Mouse (Mus musculus): ENCODE measurements around the gene Asb3. TPM values are rescaled to one million over a fixed set of nuclear protein-coding genes. Genes with fewer than 3 reads are reported as not detected.
"Not testable (repeated sequence)": the region's sequence is repeated elsewhere in the genome, so short reads cannot be mapped to it uniquely, and the experiment has no call there.

The Asb3 gene
- total RNA-seq, 1 experiment from 2014 or later, result 17.5 TPM

- ATAC-seq (replicated peaks; ENCODE audit: low read depth, poor library complexity, severe bottlenecking), result no peak
Measured at GRCm38 (mm10) chr11:30998704-30999103, 113.5 kb downstream of the Asb3 start.

- ATAC-seq (replicated peaks; ENCODE audit: low read depth, poor library complexity, severe bottlenecking), result peak; percentile 91
Measured at GRCm38 (mm10) chr11:31000028-31000427, 114.8 kb downstream of the Asb3 start.

- peak; percentile 33; the same call in 1 of the 2 replicates for ATAC-seq (replicated peaks; ENCODE audit: low read depth, poor library complexity, severe bottlenecking)
Measured at GRCm38 (mm10) chr11:31001169-31001908, 116.1 kb downstream of the Asb3 start.

GRCm38 (mm10) chr11:31009668-31010067 lies 124.5 kb downstream of the Asb3 start:
- ATAC-seq (replicated peaks; ENCODE audit: low read depth, poor library complexity, severe bottlenecking), result not testable (repeated sequence)

GRCm38 (mm10) chr11:31017466-31017865 lies 132.2 kb downstream of the Asb3 start:
- not testable (repeated sequence) for ATAC-seq (replicated peaks; ENCODE audit: low read depth, poor library complexity, severe bottlenecking)

- no peak for ATAC-seq (replicated peaks; ENCODE audit: low read depth, poor library complexity, severe bottlenecking)
Measured at GRCm38 (mm10) chr11:31034958-31035357, 149.7 kb downstream of the Asb3 start.

GRCm38 (mm10) chr11:31089973-31090372 lies 204.8 kb downstream of the Asb3 start:
- ATAC-seq (replicated peaks; ENCODE audit: low read depth, poor library complexity, severe bottlenecking), result no peak

GRCm38 (mm10) chr11:31090478-31090978 lies 205.3 kb downstream of the Asb3 start:
- ATAC-seq (replicated peaks; ENCODE audit: low read depth, poor library complexity, severe bottlenecking), result no peak

GRCm38 (mm10) chr11:31099519-31099918 lies 214.3 kb downstream of the Asb3 start:
- ATAC-seq (replicated peaks; ENCODE audit: low read depth, poor library complexity, severe bottlenecking), result not testable (repeated sequence)

GRCm38 (mm10) chr11:31102188-31102587 lies 217.0 kb downstream of the Asb3 start:
- no peak for ATAC-seq (replicated peaks; ENCODE audit: low read depth, poor library complexity, severe bottlenecking)

GRCm38 (mm10) chr11:31105364-31105763 lies 220.1 kb downstream of the Asb3 start:
- ATAC-seq (replicated peaks; ENCODE audit: low read depth, poor library complexity, severe bottlenecking), result no peak

- ATAC-seq (replicated peaks; ENCODE audit: low read depth, poor library complexity, severe bottlenecking), result not testable (repeated sequence)
Measured at GRCm38 (mm10) chr11:31126964-31127363, 241.7 kb downstream of the Asb3 start.

GRCm38 (mm10) chr11:31133726-31134125 lies 248.5 kb downstream of the Asb3 start:
- not testable (repeated sequence) for ATAC-seq (replicated peaks; ENCODE audit: low read depth, poor library complexity, severe bottlenecking)

- ATAC-seq (replicated peaks; ENCODE audit: low read depth, poor library complexity, severe bottlenecking), result not testable (repeated sequence)
Measured at GRCm38 (mm10) chr11:31134824-31135223, 249.6 kb downstream of the Asb3 start.

GRCm38 (mm10) chr11:31138394-31138793 lies 253.2 kb downstream of the Asb3 start:
- ATAC-seq (replicated peaks; ENCODE audit: low read depth, poor library complexity, severe bottlenecking), result not testable (repeated sequence)

Other genes with a start within 250 kb of the Asb3 start
- 2.1 and 12.3 TPM in 2 replicates for gene Acyp2, start 235.8 kb upstream of the Asb3 start, total RNA-seq (2017)
- gene Psme4, start 113.7 kb upstream of the Asb3 start, total RNA-seq (2017), result 54.2 and 64.1 TPM in 2 replicates
- not detected in 2 replicates for gene Gpr75, start 58 bp upstream of the Asb3 start, total RNA-seq (2017)
- gene Erlec1, start 68.9 kb downstream of the Asb3 start, total RNA-seq (2017), result 41.2 and 43.9 TPM in 2 replicates
- 19.2 and 22.8 TPM in 2 replicates for gene Chac2, start 100.9 kb downstream of the Asb3 start, total RNA-seq (2017)